Mouse (Mus musculus): ENCODE measurements around the gene 5430427O19Rik. TPM values are rescaled to one million over a fixed set of nuclear protein-coding genes. Genes with fewer than 3 reads are reported as not detected.

The 5430427O19Rik gene
- polyA plus RNA-seq (2012; rRNA removed; ENCODE audit: low replicate concordance): 0.04 TPM in 1 of 2 replicates, not detected in the other

DNA sequence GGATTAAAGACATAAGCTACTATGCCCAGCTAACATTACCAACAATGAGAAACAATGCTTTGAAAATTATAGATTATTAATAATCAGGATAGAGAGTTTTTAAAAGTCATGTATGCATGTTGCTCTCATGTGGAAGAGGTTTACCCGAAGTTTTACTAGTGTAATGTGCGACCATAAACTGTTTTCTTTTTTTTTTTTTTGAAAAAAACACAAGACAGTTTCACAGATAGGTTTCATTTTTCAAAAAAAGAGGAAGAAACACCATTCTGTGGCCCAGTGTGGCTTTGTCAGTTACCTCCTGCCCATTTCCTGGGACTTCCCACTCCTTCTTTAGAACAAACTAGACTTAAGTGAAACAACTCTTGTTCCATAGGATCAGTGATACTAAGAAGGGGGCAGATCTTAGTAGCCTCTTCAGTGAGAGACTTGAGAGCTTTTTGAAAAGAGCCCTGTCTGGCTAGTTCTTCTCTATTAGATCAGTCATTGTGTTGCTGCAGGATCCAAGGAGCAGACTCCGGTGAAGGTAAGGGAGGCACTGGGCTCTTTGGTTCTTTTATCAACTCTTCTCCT is at the start of gene 5430427O19Rik:
Gene 5430427O19Rik, plus strand, starts transcription at position 441 of the 570 bp plus-strand sequence.

Other genes starting within 250 kb of the 5430427O19Rik start
- 1.5 and 3.6 TPM in 2 replicates for gene Gk, start 93.5 kb upstream of the 5430427O19Rik start, polyA plus RNA-seq (2012; rRNA removed; ENCODE audit: low replicate concordance)
- not detected in 2 replicates for gene Samt3, start 173.8 kb downstream of the 5430427O19Rik start, polyA plus RNA-seq (2012; rRNA removed; ENCODE audit: low replicate concordance)